12 mouse cellular contexts compared by ENCODE assay signal in genomic region chr14:12680819-12681638, GRCm38 (mm10).
A peak's percentile ranks its signal among the peaks of the same experiment; 100 is the strongest.
DNase-seq lines count a peak whose midpoint lies in the region; ATAC-seq and TF ChIP-seq lines count a peak whose summit lies in the region.
"Had no signal": no experiment of that assay in that cellular context is flagged by ENCODE, and none has a peak within 500 bp of the region (broad histone marks: within the 10 kb centered on the region; RNA-seq: fewer than 3 reads in every experiment).

No protein-coding gene starts in this region.

- H3K27ac ChIP-seq in midbrain, postnatal 0 days (ENCODE audit: low read depth, low read length): 0 out of 2 replicates have a peak overlapping the region, but pooled peaks have one; percentile 19
- H3K27ac ChIP-seq: embryonic facial prominence, embryonic 10.5 days had no signal

- no peak overlapping the region for H3K4me3 ChIP-seq in midbrain, postnatal 0 days (ENCODE audit: low read depth, low read length)
- H3K4me3 ChIP-seq: embryonic facial prominence, embryonic 10.5 days had no signal

- 65% methylated on average over 3 of the region's 3 CpGs for WGBS in midbrain, postnatal 0 days

- no peaks in the 10 kb centered on the region for H3K27me3 ChIP-seq in midbrain, postnatal 0 days (ENCODE audit: insufficient read depth, low read length)

- TF ChIP-seq CTCF in midbrain, postnatal 0 days (IDR thresholded peaks at IDR 0.05): no peak

- peak; percentile 15 for DNase-seq in layer of hippocampus, adult 9-11 months
- no peak for DNase-seq in layer of hippocampus, adult 9-10 months (ENCODE audit: low spot score)
- peak; percentile 31 to 54 for DNase-seq in cerebellum, adult 18-20 months
- DNase-seq in cerebellum, postnatal 25 days: peak; percentile 48 to 55
- peak; percentile 34 for DNase-seq in midbrain, postnatal 0 days (ENCODE audit: low spot score)
- no peak for DNase-seq in adrenal gland, adult 18-20 months (ENCODE audit: low spot score in 2 of 2)
- DNase-seq in adrenal gland, postnatal 25 days: no peak
- DNase-seq: kidney, adult 8-10 months; left cerebral cortex, postnatal 4 days; lung, embryonic 14.5 days had no signal

- H3K9ac ChIP-seq in midbrain, postnatal 0 days (replicated peaks; ENCODE audit: low read length, poor library complexity, severe bottlenecking): no peak overlapping the region
- H3K9ac ChIP-seq: lung, embryonic 14.5 days had no signal

- no peaks in the 10 kb centered on the region for H3K36me3 ChIP-seq in midbrain, postnatal 0 days (ENCODE audit: insufficient read depth, low read length)
- H3K36me3 ChIP-seq: embryonic facial prominence, embryonic 10.5 days; G1E had no signal

- no peaks in the 10 kb centered on the region for H3K9me3 ChIP-seq in midbrain, postnatal 0 days (ENCODE audit: low read length)
- H3K9me3 ChIP-seq: embryonic facial prominence, embryonic 10.5 days; G1E had no signal

- H3K4me1 ChIP-seq in midbrain, postnatal 0 days (ENCODE audit: insufficient read depth, low read length): no peaks in the 10 kb centered on the region
- H3K4me1 ChIP-seq: embryonic facial prominence, embryonic 10.5 days had no signal

- H3K4me2 ChIP-seq in midbrain, postnatal 0 days (ENCODE audit: low read depth, low read length, poor library complexity, severe bottlenecking): no peak overlapping the region
- H3K4me2 ChIP-seq: lung, embryonic 14.5 days had no signal

- peak; percentile 54; the same call in 1 of the 2 replicates for ATAC-seq in midbrain, postnatal 0 days (ENCODE audit: low FRiP score)

Comparison
In these comparisons a context has a peak if more than half of its experiments do, and no peak if none do; other contexts are left out.
1. DNase-seq: peak in layer of hippocampus, adult 9-11 months (single experiment), cerebellum, adult 18-20 months (2 of 2), cerebellum, postnatal 25 days (2 of 2) and midbrain, postnatal 0 days (single experiment); none in layer of hippocampus, adult 9-10 months (single experiment), adrenal gland, adult 18-20 months (0 of 2) and adrenal gland, postnatal 25 days (single experiment).